Mouse (Mus musculus) thymus, adult 2 months (tissue): ENCODE results near the gene Tk2. TPM values are rescaled to one million over a fixed set of nuclear protein-coding genes. Genes with fewer than 3 reads are reported as not detected.

Source experiments
- DNase-seq: peaks from one replicate; pipeline ENCODE4 v3.0.0; 2021
- H3K27ac ChIP-seq: fragments of 200-500 bp; 2 replicates; pipeline ENCODE4 v1.5.1; 2012; ENCODE audit warnings: low read length, control low read depth; ENCODE audit not compliant: control insufficient read depth, insufficient read depth
- H3K27me3 ChIP-seq: fragments of 200-500 bp; 2 replicates; pipeline ENCODE4 v1.6.1; 2012; ENCODE audit warnings: mild to moderate bottlenecking, low read length, moderate library complexity, mixed read lengths; ENCODE audit not compliant: control insufficient read depth, insufficient read depth
- H3K36me3 ChIP-seq: fragments of 200-500 bp; 2 replicates; pipeline ENCODE4 v1.6.1; 2012; ENCODE audit warnings: mild to moderate bottlenecking, low read length, moderate library complexity; ENCODE audit not compliant: control insufficient read depth, insufficient read depth
- H3K4me1 ChIP-seq: fragments of 200-500 bp; replicated peaks from 2 replicates; pipeline ENCODE4 v1.6.1; 2012; ENCODE audit warnings: low read length; ENCODE audit not compliant: control insufficient read depth, insufficient read depth
- H3K4me3 ChIP-seq: fragments of 200-500 bp; 2 replicates; pipeline ENCODE4 v1.5.1; 2012; ENCODE audit warnings: mild to moderate bottlenecking, low read length, control low read depth, moderate library complexity; ENCODE audit not compliant: control insufficient read depth, insufficient read depth
- CTCF ChIP-seq: fragments of 200-500 bp; IDR thresholded peaks from 2 replicates; pipeline ENCODE4 v1.5.1; 2012; ENCODE audit warnings: mild to moderate bottlenecking, control low read depth, low read length, moderate library complexity, borderline replicate concordance; ENCODE audit not compliant: control insufficient read depth, poor library complexity, insufficient read depth; ENCODE audit errors: extremely low read depth
- POLR2A ChIP-seq: fragments of 200-500 bp; IDR thresholded peaks from 2 replicates; pipeline ENCODE4 v1.6.1; 2012; ENCODE audit warnings: mild to moderate bottlenecking, low read length, control low read depth, moderate library complexity; ENCODE audit not compliant: control insufficient read depth, poor library complexity, insufficient read depth; ENCODE audit errors: extremely low read depth
- WGBS: fragments of 180-500 bp; shearing (Covaris S2); methylation state at CpG from one replicate; pipeline ENCODE4 v1.1.7; 2018; 5-methylcytosine and 5-hydroxymethylcytosine counted together
- polyA plus RNA-seq: library from polyadenylated mRNA; depleted of rRNA; stranded (reverse); fragments of >200 nt; gene quantifications from 2 replicates; pipeline ENCODE4 v1.2.3, GENCODE M21; 2012

Gene Tk2
- polyA plus RNA-seq, 1 experiment: 30.6 TPM

- H3K36me3 ChIP-seq: no peaks in the 10 kb centered on the region
- H3K27me3 ChIP-seq: no peaks in the 10 kb centered on the region
- no peaks in the 10 kb centered on the region for H3K4me1 ChIP-seq
- no peak for DNase-seq
- TF ChIP-seq CTCF (no peak), POLR2A (no peak)
- no peak overlapping the region for H3K4me3 ChIP-seq
- no peak overlapping the region for H3K27ac ChIP-seq
- WGBS: 12% methylated on average over 5 of the region's 5 CpGs
Measured at GRCm38 (mm10) chr8:104199802-104200201, 48.6 kb downstream of the Tk2 start.

- DNase-seq: peak; percentile 44
- Histone ChIP-seq H3K27ac (no peak overlapping the region), H3K4me1 (no peaks in the 10 kb centered on the region; the same call in 1 of the 2 replicates), H3K36me3 (no peaks in the 10 kb centered on the region), H3K27me3 (no peaks in the 10 kb centered on the region), H3K4me3 (no peak overlapping the region)
- no peak for TF ChIP-seq CTCF
- TF ChIP-seq POLR2A: no peak
- WGBS: 48% methylated on average over 11 of the region's 11 CpGs
Measured at GRCm38 (mm10) chr8:104191496-104191895, 56.9 kb downstream of the Tk2 start.

- DNase-seq: no peak
- WGBS: 89% methylated on average over 6 of the region's 6 CpGs
- Histone ChIP-seq H3K4me3 (no peak overlapping the region), H3K4me1 (no peaks in the 10 kb centered on the region; the same call in 1 of the 2 replicates), H3K36me3 (no peaks in the 10 kb centered on the region), H3K27me3 (no peaks in the 10 kb centered on the region), H3K27ac (no peak overlapping the region)
- TF ChIP-seq CTCF (no peak), POLR2A (no peak)
Measured at GRCm38 (mm10) chr8:104190777-104191468, 57.4 kb downstream of the Tk2 start.

GRCm38 (mm10) chr8:104188459-104188858 is 59.9 kb downstream of the Tk2 start:
- no peak for DNase-seq

GRCm38 (mm10) chr8:104187622-104188021 is 60.7 kb downstream of the Tk2 start:
- Histone ChIP-seq H3K27ac (no peak overlapping the region), H3K36me3 (no peaks in the 10 kb centered on the region), H3K27me3 (no peaks in the 10 kb centered on the region), H3K4me3 (no peak overlapping the region), H3K4me1 (no peaks in the 10 kb centered on the region; the same call in 1 of the 2 replicates)
- 87% methylated on average over 6 of the region's 6 CpGs for WGBS
- DNase-seq: no peak
- TF ChIP-seq POLR2A (no peak), CTCF (no peak)

More at GRCm38 (mm10) chr8:104188459-104188858, 59.9 kb downstream of the Tk2 start:
- WGBS: 73% methylated on average over 5 of the region's 5 CpGs
- H3K27ac ChIP-seq: no peak overlapping the region
- H3K27me3 ChIP-seq: no peaks in the 10 kb centered on the region
- no peaks in the 10 kb centered on the region; the same call in 1 of the 2 replicates for H3K4me1 ChIP-seq
- H3K4me3 ChIP-seq: no peak overlapping the region
- H3K36me3 ChIP-seq: no peaks in the 10 kb centered on the region
- TF ChIP-seq CTCF: no peak
- no peak for TF ChIP-seq POLR2A

GRCm38 (mm10) chr8:104186827-104187226 is 61.5 kb downstream of the Tk2 start:
- TF ChIP-seq POLR2A: no peak
- no peak for TF ChIP-seq CTCF
- H3K27me3 ChIP-seq: no peaks in the 10 kb centered on the region
- no peaks in the 10 kb centered on the region for H3K36me3 ChIP-seq
- DNase-seq: no peak
- no peaks in the 10 kb centered on the region for H3K4me1 ChIP-seq
- H3K4me3 ChIP-seq: no peak overlapping the region
- 89% methylated on average over 4 of the region's 4 CpGs for WGBS
- H3K27ac ChIP-seq: no peak overlapping the region

- TF ChIP-seq CTCF (no peak), POLR2A (no peak)
- 53% methylated on average over 6 of the region's 6 CpGs for WGBS
- Histone ChIP-seq H3K27me3 (no peaks in the 10 kb centered on the region), H3K27ac (no peak overlapping the region), H3K4me3 (no peak overlapping the region), H3K4me1 (no peaks in the 10 kb centered on the region), H3K36me3 (no peaks in the 10 kb centered on the region)
- DNase-seq: no peak
Measured at GRCm38 (mm10) chr8:104184905-104185304, 63.5 kb downstream of the Tk2 start.
